Mouse (Mus musculus): ENCODE measurements around the gene Evpl. TPM values are rescaled to one million over a fixed set of nuclear protein-coding genes. Genes with fewer than 3 reads are reported as not detected.

The Evpl gene
- polyA plus RNA-seq, 1 experiment from 2014 or later = 0.11 TPM

- H3K27ac ChIP-seq (ENCODE audit: low read depth, low read length) = no peak overlapping the region
- H3K9ac ChIP-seq (ENCODE audit: low read length) = no peak overlapping the region
- H3K9me3 ChIP-seq (replicated peaks; ENCODE audit: control insufficient read depth, low read length) = peaks cover 5% of the 10 kb centered on the region; the same call in 1 of the 2 replicates
- H3K36me3 ChIP-seq (ENCODE audit: control insufficient read depth, insufficient read depth, low read length) = no peaks in the 10 kb centered on the region
- peaks cover 29% of the 10 kb centered on the region for H3K27me3 ChIP-seq (replicated peaks; ENCODE audit: control insufficient read depth, insufficient read depth, low read length)
- no peak for DNase-seq (ENCODE audit: low spot score)
- H3K4me2 ChIP-seq (ENCODE audit: low read length) = peak overlapping the region; percentile 43
- peaks cover 12% of the 10 kb centered on the region for H3K4me1 ChIP-seq (ENCODE audit: control insufficient read depth, insufficient read depth, low read length)
- no peak for ATAC-seq
- WGBS = 23% methylated on average over 23 of the region's 23 CpGs
- peak overlapping the region; percentile 19 for H3K4me3 ChIP-seq (ENCODE audit: low read depth, low read length)
Measured at GRCm38 (mm10) chr11:116222740-116223059, 15.2 kb downstream of the Evpl start.

DNA sequence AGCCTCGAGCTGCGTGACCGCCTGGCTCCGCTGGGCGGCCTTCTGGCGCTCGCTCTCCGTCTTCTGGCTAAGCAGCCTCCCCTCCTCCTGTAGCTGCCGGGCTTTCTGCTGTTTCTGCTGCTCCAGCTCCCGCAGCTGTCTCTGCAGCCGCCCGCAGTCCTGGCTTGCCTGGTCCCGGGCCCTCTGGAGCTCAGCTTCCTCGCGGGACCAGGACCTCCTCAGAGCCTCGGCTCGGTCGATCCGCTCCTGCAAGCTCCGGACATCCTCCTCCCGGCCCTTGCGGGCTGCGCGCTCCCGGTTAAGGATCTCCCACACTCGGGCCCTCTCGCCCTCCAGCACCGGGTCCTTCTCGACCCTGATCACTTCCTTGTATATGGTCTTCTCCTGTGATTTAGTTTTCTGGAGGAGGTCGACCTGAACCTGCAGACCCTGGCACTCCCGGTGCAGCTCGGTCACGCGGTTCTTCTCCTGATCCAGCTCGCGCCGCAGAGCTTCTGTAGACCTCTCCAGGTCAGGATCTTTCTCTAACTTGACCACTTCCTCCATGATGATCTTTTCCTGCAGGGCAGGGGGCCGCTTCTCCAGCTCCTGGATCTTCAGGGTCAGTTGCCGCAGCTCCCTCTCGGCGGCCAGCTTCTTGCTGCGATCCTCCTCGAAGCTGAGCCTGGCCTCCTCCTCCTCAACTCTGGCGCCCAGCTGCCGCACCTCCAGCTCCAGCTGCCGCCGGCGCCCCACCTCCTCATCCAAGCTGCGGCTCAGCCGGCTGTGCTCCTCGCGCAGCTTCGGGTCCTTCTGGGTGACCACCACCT is 15.7 kb downstream of the Evpl start:
- H3K27me3 ChIP-seq (replicated peaks; ENCODE audit: control insufficient read depth, insufficient read depth, low read length) = peaks cover 29% of the 10 kb centered on the region
- DNase-seq (ENCODE audit: low spot score) (no peak), ATAC-seq (no peak)
- H3K4me2 ChIP-seq (ENCODE audit: low read length) = peak overlapping the region; percentile 43
- no peak overlapping the region for H3K9ac ChIP-seq (ENCODE audit: low read length)
- H3K4me1 ChIP-seq (ENCODE audit: control insufficient read depth, insufficient read depth, low read length) = peaks cover 12% of the 10 kb centered on the region
- H3K9me3 ChIP-seq (replicated peaks; ENCODE audit: control insufficient read depth, low read length) = peaks cover 5% of the 10 kb centered on the region; the same call in 1 of the 2 replicates
- no peak overlapping the region for H3K27ac ChIP-seq (ENCODE audit: low read depth, low read length)
- 15% methylated on average over 53 of the region's 53 CpGs for WGBS
- H3K36me3 ChIP-seq (ENCODE audit: control insufficient read depth, insufficient read depth, low read length) = no peaks in the 10 kb centered on the region
- peak overlapping the region; percentile 19 for H3K4me3 ChIP-seq (ENCODE audit: low read depth, low read length)

DNA sequence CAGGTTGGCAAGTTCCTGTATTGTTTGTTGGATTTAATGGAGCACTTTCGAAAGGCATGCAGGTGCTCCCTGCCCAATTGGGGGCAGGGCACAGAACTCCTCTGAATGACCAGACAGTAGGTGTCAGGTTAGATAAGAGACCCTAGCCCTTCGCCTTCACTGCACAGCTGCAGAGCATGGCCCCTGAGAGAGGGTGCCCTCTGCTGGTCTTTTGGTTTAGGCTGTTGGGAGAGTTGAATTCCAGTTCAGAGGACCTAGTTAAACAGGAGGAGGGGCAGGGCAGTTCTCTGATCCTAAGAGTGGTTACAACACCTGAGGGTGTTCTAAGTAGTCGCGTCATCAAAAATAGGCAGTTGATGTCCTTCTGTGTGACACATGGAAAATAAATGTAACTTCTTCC is 18.0 kb downstream of the Evpl start:
- Histone ChIP-seq H3K4me3 (ENCODE audit: low read depth, low read length) (no peak overlapping the region), H3K36me3 (ENCODE audit: control insufficient read depth, insufficient read depth, low read length) (no peaks in the 10 kb centered on the region), H3K9me3 (replicated peaks; ENCODE audit: control insufficient read depth, low read length) (peaks cover 5% of the 10 kb centered on the region; the same call in 1 of the 2 replicates), H3K4me2 (ENCODE audit: low read length) (no peak overlapping the region), H3K27ac (ENCODE audit: low read depth, low read length) (peak overlapping the region; percentile 74; the same call in 1 of the 2 replicates), H3K4me1 (ENCODE audit: control insufficient read depth, insufficient read depth, low read length) (peaks cover 12% of the 10 kb centered on the region), H3K27me3 (replicated peaks; ENCODE audit: control insufficient read depth, insufficient read depth, low read length) (peaks cover 29% of the 10 kb centered on the region), H3K9ac (ENCODE audit: low read length) (no peak overlapping the region)
- 19% methylated on average over 4 of the region's 4 CpGs for WGBS
- DNase-seq (ENCODE audit: low spot score) = peak; percentile 59
- ATAC-seq = no peak

- Histone ChIP-seq H3K4me2 (ENCODE audit: low read length) (no peak overlapping the region), H3K27ac (ENCODE audit: low read depth, low read length) (peak overlapping the region; percentile 74), H3K36me3 (ENCODE audit: control insufficient read depth, insufficient read depth, low read length) (no peaks in the 10 kb centered on the region), H3K9ac (ENCODE audit: low read length) (no peak overlapping the region), H3K4me3 (ENCODE audit: low read depth, low read length) (no peak overlapping the region), H3K27me3 (replicated peaks; ENCODE audit: control insufficient read depth, insufficient read depth, low read length) (peaks cover 25% of the 10 kb centered on the region), H3K4me1 (ENCODE audit: control insufficient read depth, insufficient read depth, low read length) (peaks cover 12% of the 10 kb centered on the region), H3K9me3 (replicated peaks; ENCODE audit: control insufficient read depth, low read length) (peaks cover 5% of the 10 kb centered on the region; the same call in 1 of the 2 replicates)
- DNase-seq (ENCODE audit: low spot score) (peak; percentile 92), ATAC-seq (peak; percentile 83)
- 51% methylated on average over 7 of the region's 7 CpGs for WGBS
Measured at GRCm38 (mm10) chr11:116218737-116219400, 19.0 kb downstream of the Evpl start.

DNA sequence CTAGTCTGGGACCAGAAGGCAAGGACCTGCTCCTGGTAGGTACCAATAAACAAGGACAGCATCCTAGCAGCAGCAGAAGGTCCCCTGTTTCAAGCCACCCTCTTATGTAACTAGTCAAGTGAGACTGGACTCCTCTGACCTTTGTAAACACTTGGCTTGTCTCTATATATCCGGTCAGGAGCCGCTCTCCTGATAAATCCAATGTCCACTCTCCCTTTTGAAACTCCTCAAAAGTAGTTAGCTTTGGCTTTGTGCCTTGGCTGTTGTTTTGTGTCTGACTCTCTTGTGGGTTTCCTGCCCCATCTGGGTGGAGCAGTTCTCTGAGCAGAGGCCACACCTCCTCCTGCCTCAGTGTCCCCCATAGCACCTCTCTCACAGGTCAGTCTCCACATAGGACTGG is 19.6 kb downstream of the Evpl start:
- Histone ChIP-seq H3K27ac (ENCODE audit: low read depth, low read length) (peak overlapping the region; percentile 74), H3K36me3 (ENCODE audit: control insufficient read depth, insufficient read depth, low read length) (no peaks in the 10 kb centered on the region), H3K4me1 (ENCODE audit: control insufficient read depth, insufficient read depth, low read length) (peaks cover 12% of the 10 kb centered on the region), H3K9me3 (replicated peaks; ENCODE audit: control insufficient read depth, low read length) (peaks cover 5% of the 10 kb centered on the region; the same call in 1 of the 2 replicates), H3K27me3 (replicated peaks; ENCODE audit: control insufficient read depth, insufficient read depth, low read length) (peaks cover 19% of the 10 kb centered on the region), H3K4me2 (ENCODE audit: low read length) (no peak overlapping the region), H3K9ac (ENCODE audit: low read length) (no peak overlapping the region), H3K4me3 (ENCODE audit: low read depth, low read length) (no peak overlapping the region)
- ATAC-seq = no peak
- DNase-seq (ENCODE audit: low spot score) = no peak
- 90% methylated on average over 2 of the region's 2 CpGs for WGBS

- Histone ChIP-seq H3K36me3 (ENCODE audit: control insufficient read depth, insufficient read depth, low read length) (no peaks in the 10 kb centered on the region), H3K27me3 (replicated peaks; ENCODE audit: control insufficient read depth, insufficient read depth, low read length) (peaks cover 4% of the 10 kb centered on the region), H3K4me2 (ENCODE audit: low read length) (no peak overlapping the region), H3K27ac (ENCODE audit: low read depth, low read length) (no peak overlapping the region), H3K9me3 (replicated peaks; ENCODE audit: control insufficient read depth, low read length) (peaks cover 3% of the 10 kb centered on the region; the same call in 1 of the 2 replicates), H3K4me1 (ENCODE audit: control insufficient read depth, insufficient read depth, low read length) (peaks cover 12% of the 10 kb centered on the region), H3K4me3 (ENCODE audit: low read depth, low read length) (no peak overlapping the region), H3K9ac (ENCODE audit: low read length) (no peak overlapping the region)
- ATAC-seq (no peak), DNase-seq (ENCODE audit: low spot score) (no peak)
- WGBS = 88% methylated on average over 11 of the region's 11 CpGs
Measured at GRCm38 (mm10) chr11:116216549-116216948, 21.3 kb downstream of the Evpl start.

- Histone ChIP-seq H3K9me3 (replicated peaks; ENCODE audit: control insufficient read depth, low read length) (no peaks in the 10 kb centered on the region), H3K27ac (ENCODE audit: low read depth, low read length) (no peak overlapping the region), H3K9ac (ENCODE audit: low read length) (no peak overlapping the region), H3K4me3 (ENCODE audit: low read depth, low read length) (no peak overlapping the region), H3K27me3 (replicated peaks; ENCODE audit: control insufficient read depth, insufficient read depth, low read length) (no peaks in the 10 kb centered on the region), H3K36me3 (ENCODE audit: control insufficient read depth, insufficient read depth, low read length) (no peaks in the 10 kb centered on the region), H3K4me1 (ENCODE audit: control insufficient read depth, insufficient read depth, low read length) (peaks cover 12% of the 10 kb centered on the region), H3K4me2 (ENCODE audit: low read length) (no peak overlapping the region)
- WGBS = 97% methylated on average over 6 of the region's 6 CpGs
- ATAC-seq = no peak
- no peak for DNase-seq (ENCODE audit: low spot score)
Measured at GRCm38 (mm10) chr11:116215991-116216390, 21.9 kb downstream of the Evpl start.

DNA sequence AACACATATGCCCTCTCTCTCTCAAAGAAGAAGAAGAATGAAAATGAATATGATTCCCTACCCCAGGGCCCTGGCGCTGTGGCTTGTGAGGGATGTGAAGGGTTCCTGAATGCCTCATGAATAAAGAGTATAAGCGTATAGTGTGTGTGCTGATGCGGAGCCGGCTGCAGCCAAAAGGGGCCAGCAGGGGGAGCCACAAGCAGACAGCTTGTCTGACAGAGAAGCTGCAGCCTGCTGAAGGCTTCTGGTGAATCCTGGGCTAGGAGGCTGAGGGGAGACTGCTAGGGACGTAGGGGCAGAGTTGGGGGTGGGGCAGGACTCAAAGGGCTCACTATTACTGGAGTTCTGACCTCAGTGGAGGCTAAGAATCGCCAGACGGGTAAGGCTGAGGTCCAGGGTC is 22.7 kb downstream of the Evpl start:
- Histone ChIP-seq H3K27me3 (replicated peaks; ENCODE audit: control insufficient read depth, insufficient read depth, low read length) (no peaks in the 10 kb centered on the region), H3K4me2 (ENCODE audit: low read length) (no peak overlapping the region), H3K9ac (ENCODE audit: low read length) (no peak overlapping the region), H3K36me3 (ENCODE audit: control insufficient read depth, insufficient read depth, low read length) (no peaks in the 10 kb centered on the region), H3K4me3 (ENCODE audit: low read depth, low read length) (no peak overlapping the region), H3K27ac (ENCODE audit: low read depth, low read length) (no peak overlapping the region), H3K9me3 (replicated peaks; ENCODE audit: control insufficient read depth, low read length) (no peaks in the 10 kb centered on the region), H3K4me1 (ENCODE audit: control insufficient read depth, insufficient read depth, low read length) (peaks cover 12% of the 10 kb centered on the region)
- DNase-seq (ENCODE audit: low spot score) = no peak
- WGBS = 84% methylated on average over 7 of the region's 7 CpGs
- ATAC-seq = no peak

Data from forebrain, embryonic 14.5 days (tissue).